Mouse (Mus musculus) left cerebral cortex, adult 18-20 months (tissue): ENCODE measurements around the gene Ube2i. TPM values are rescaled to one million over a fixed set of nuclear protein-coding genes. Genes with fewer than 3 reads are reported as not detected.
"Not testable (repeated sequence)": the region's sequence is repeated elsewhere in the genome, so short reads cannot be mapped to it uniquely, and the experiment has no call there.

Source experiments
- DNase-seq, 2 experiments: peaks; one replicate each; pipeline ENCODE4 v3.0.0; 2021 to 2022; ENCODE audit warnings: low spot score in 2 of 2, mixed read lengths in 1 of 2
- total RNA-seq, 2 experiments: library from RNA; stranded (reverse); gene quantifications; 2 replicates each; pipeline ENCODE4 v1.2.3; 2021

The Ube2i gene
- total RNA-seq, 2 experiments from 2014 or later, result 218 to 227 TPM

GRCm38 (mm10) chr17:25256140-25256754, 18.2 kb downstream of the Ube2i start, which contains the start of gene Baiap3:
Gene Baiap3, minus strand, starts transcription at chr17:25256364.
- DNase-seq, result no peak

DNA sequence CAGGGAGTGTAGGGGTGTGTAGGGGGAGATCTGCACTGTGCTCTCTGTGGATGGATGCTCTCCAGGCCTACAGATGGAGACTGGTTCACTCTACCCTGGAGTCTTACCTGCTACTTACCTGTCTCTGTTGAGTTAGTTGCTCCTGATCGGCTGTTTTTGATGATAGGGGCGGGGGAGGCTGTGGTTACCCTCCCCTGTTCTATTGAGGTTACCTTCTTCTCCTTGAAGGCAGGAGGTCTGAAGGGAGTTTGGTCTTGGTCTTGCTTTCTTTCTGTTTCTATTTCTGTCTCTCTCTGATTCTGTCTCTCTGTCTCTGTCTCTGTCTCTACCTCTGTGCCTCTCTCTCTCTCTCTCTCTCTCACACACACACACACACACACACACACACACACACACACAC, 19.3 kb downstream of the Ube2i start:
- no peak for DNase-seq

DNA sequence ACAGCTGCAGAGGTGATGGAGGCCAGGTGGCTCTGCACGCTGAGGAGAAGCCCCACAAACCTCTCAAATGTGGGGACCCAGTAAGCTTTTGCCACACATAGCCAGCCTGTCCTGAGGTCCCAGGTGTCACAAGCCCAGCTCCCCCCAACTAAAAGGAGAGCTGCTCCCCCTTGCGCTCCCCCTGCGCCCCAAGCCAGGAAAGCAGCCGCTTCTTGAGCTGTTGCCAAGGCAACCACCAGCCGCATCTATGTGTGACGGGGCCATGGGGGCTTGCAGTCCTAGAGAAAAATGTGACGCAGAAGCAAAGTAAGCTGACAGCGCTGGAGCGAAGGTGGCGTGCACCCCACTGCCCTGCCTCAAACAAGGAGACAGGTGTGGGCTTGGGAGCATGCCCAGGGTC, 20.7 kb downstream of the Ube2i start:
- no peak for DNase-seq

DNA sequence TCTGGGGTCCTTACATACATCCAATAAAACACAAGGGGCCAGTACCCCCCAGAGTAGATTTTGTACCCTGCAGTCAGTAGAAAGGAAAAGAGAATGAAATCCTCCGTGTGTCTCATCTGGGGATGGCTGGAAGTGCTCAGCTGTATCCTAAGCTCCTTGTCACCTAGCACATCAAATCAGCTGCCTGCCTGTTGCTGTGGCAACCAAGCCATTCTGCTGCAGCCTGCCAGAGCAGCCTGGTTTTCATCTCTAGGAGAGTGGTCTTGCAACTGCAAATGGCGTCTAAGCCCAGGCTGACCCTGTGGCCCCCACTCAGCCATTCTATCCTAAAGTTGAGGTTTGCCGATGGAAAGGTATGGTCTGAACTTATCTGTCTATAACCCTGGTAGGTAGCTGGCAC, 21.8 kb downstream of the Ube2i start:
- no peak for DNase-seq

GRCm38 (mm10) chr17:25250181-25250835, 24.1 kb downstream of the Ube2i start:
- no peak for DNase-seq

- no peak for DNase-seq
Measured at GRCm38 (mm10) chr17:25248033-25248750, 26.2 kb downstream of the Ube2i start.

GRCm38 (mm10) chr17:25244239-25244638, 30.2 kb downstream of the Ube2i start:
- DNase-seq, result no peak

- no peak for DNase-seq
Measured at GRCm38 (mm10) chr17:25243131-25243780, 31.2 kb downstream of the Ube2i start.

GRCm38 (mm10) chr17:25239695-25240636, 34.5 kb downstream of the Ube2i start, which contains the start of the genes Gnptg and Tsr3:
Gene Gnptg, minus strand, starts transcription at chr17:25240124.
Gene Tsr3, plus strand, starts transcription at chr17:25240170.
- peak; percentile 85 to 87 for DNase-seq

DNA sequence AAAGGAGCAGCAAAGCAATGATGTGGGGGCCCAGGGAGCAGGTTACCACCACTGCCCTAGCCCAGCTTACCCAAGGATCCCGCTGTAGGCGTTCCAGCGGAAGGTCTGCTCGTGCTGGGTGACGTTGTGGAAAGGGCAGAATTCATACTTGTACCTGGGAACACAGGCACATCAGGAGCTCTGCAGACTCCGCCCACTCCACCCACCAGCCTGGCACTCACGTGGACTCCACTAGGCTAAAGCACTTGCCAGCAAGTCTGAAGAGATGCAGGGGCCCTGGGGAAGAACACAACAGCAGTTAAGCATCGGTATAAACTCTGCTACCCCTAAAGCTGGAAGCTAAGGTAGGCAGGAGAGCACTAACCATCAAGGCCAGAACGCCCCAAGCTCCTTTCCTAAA, 38.8 kb downstream of the Ube2i start:
- DNase-seq, result peak in 1 of 2 experiments; percentile 38

GRCm38 (mm10) chr17:25231621-25232020, 42.8 kb downstream of the Ube2i start:
- DNase-seq, result not testable (repeated sequence)

GRCm38 (mm10) chr17:25230700-25231099, 43.7 kb downstream of the Ube2i start:
- no peak for DNase-seq

DNA sequence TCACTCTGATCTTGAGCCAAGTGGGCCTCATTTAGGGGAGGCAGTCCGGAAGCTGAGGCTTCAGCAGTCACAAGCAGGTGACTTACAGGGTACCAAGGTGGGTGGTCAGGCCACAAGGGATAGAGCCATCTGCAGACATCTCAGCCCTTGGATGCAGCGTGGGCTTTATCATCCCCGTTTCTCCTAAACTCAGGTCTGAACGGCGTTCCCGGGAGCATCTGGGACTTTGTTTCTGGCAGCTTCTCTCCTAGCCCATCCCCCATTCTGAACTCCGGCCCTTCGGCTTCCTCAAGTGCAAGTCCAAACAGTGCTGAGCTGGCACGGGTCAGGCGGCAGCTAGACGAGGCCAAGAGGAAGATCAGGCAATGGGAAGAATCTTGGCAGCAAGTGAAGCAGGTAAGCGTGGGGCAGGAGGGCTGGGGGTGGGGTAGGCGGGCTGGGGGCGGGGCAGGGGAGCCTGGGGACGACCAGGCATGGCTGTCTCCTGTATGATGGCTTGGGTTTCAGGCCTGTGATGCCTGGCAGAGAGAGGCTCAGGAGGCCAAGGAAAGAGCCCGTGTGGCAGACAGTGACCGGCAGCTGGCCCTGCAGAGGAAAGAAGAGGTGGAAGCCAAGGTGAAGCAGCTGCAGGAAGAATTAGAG, 44.3 kb downstream of the Ube2i start:
- DNase-seq, result not testable (repeated sequence)

DNA sequence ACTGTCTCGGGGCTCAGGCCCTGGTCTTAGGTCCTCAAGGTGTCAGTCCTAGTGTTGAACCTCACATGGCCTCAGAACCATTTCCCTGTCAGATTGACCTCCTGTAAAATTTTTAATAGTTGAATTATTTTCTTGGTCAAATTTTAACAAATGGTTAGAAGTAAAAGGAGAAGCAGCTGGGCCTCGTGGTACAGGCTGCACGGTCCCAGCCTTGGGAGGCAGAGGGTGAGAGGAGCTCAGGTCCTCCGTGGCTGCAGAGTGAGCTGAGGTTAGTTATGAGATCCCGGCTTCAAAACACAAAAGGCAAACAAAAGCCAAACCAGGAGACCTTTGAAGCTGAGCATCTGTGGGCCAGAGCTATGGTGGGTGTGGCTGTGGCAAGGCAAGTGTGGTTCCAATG, 46.4 kb downstream of the Ube2i start:
- DNase-seq, result no peak

DNA sequence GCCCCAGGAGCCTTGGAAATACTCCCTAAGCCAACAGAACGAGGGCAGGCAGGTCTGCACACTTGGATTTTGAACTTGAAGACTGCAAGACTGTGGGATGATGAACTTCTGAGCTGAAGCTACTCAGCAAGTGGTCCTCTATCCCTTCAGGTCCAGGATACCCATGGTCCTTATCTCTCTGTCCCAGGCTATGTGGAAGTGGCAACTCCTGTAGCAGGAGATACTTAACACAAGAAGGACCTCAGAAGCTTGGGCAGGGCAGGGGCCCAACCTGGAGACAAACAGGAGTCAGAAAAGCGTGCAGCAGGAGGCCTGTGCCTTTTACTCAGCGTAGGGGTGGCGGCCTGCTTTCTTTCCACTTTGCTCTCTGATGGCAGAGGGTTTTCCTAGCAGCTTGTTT, 48.8 kb downstream of the Ube2i start:
- DNase-seq, result no peak

- no peak for DNase-seq
Measured at GRCm38 (mm10) chr17:25224586-25225222, 49.7 kb downstream of the Ube2i start.

DNA sequence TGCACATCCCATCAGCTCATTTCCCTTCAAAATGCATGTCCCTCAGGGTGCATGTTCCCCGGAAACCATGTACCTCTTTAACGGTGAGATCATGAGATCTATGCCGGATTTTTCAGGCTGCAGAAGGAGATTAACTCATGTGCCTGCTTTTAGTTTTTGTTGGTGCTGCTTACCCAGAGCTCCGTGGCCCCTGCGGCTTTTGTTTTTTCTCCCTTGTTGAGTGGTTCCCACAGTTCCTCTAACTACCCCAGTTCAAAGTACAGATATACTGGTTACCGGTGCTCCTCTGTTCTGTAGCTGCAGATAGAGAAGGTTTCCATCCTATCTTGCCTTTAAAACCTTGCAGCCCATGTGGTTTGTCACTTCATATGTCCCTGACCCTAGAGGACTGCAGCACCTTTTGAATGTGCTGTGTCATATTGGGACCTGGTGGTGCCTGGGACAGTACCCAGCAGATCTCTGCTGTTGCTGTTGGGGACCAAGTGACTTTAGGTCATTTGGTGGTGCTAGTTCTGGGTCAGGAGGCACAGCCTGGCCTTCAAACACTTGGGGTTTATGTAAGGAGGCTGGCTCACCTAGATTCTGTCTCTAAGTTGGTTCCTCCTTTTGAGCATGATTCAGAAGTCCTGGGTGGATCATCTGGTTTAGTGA, 51.3 kb downstream of the Ube2i start:
- DNase-seq, result no peak

- peak in 1 of 2 experiments; percentile 24 for DNase-seq
Measured at GRCm38 (mm10) chr17:25222504-25222940, 51.9 kb downstream of the Ube2i start.
